Mouse (Mus musculus): ENCODE results near the gene Magix. TPM values are rescaled to one million over a fixed set of nuclear protein-coding genes. Genes with fewer than 3 reads are reported as not detected.
"Not testable (repeated sequence)": the region's sequence is repeated elsewhere in the genome, so short reads cannot be mapped to it uniquely, and the experiment has no call there.

Gene Magix
- polyA plus RNA-seq, 1 experiment from 2014 or later = not detected

DNA sequence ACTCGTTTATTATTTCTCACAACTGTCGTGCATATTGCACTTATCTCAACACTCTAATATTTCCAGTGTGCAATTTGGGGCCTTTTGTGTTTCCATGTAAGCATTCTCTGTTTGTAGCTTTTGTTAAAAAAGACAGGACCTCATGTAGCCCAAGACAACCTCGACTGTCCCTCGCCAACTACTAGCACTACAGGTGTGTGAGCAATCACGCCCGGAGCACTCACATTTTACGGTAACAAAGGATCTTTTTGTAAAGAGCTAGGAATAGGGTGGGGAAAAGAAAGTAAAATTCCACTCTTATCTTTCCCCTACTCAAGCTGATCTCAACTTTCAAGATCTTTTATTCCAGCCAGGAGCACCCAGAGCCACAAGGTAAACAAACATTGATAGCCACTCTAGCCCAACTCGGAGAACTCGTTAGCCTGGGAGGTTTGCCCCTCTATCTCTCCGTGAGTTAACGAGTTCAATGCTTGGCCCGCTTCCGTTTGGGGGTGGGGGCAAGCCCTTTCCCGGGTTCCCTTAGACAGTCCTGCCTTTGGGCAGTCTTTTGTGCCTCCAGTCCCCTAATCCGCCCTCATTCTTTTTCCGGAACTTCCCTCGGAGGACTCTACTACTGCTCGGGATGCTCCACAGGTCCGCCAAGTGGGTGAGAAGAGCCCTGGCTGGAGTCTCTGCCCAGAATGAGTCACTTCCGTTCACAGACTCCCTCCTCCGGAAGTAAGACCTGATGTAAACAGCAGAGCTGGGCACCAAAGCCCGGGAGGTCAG lies 40.6 kb upstream of the Magix start, which contains the start of gene Gm45208:
Gene Gm45208 (plus strand): TSS at position 732 of the 768 bp plus-strand sequence.
- WGBS = 23% methylated on average over 22 of the region's 22 CpGs
- no peaks in the 10 kb centered on the region for H3K27me3 ChIP-seq (ENCODE audit: control insufficient read depth, insufficient read depth, low read length)
- peak within 1 kb of the TSS; percentile 48 for H3K4me3 ChIP-seq (ENCODE audit: low read depth, low read length)
- peak; percentile 83 for ATAC-seq (ENCODE audit: insufficient read depth, low FRiP score, low TSS enrichment)
- DNase-seq (ENCODE audit: low spot score) = peak; percentile 78
- H3K36me3 ChIP-seq (ENCODE audit: control insufficient read depth, insufficient read depth, low read length) = no peaks in the 10 kb centered on the region
- H3K9ac ChIP-seq (ENCODE audit: low read length) = peak within 1 kb of the TSS; percentile 60
- H3K27ac ChIP-seq (ENCODE audit: low read depth, low read length) = 0 out of 2 replicates have a peak within 1 kb of the TSS, but pooled peaks have one; percentile 40
- H3K4me1 ChIP-seq (ENCODE audit: control insufficient read depth, insufficient read depth, low read length) = no peaks in the 10 kb centered on the region
- H3K4me2 ChIP-seq (ENCODE audit: low read depth) = peak within 1 kb of the TSS; percentile 56
- H3K9me3 ChIP-seq (ENCODE audit: control insufficient read depth, low read length) = no peaks in the 10 kb centered on the region

DNA sequence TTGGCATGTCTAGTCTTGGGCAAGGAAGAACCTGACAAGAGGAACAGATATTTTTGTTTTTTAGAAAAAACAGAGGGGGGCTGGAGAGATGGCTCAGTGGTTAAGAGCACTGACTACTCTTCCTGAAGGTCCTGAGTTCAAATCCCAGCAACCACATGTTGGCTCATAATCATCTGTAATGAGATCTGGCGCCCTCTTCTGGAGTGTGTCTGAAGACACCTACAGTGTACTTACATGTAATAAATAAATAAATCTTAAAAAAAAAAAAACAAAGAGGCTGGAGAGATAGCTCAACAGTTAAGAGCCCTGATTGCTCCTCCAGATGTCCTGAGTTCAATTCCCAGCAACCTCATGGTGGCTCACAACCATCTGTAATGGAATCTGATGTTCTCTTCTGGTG lies 35.0 kb upstream of the Magix start:
- H3K27ac ChIP-seq (ENCODE audit: low read depth, low read length); H3K4me1 ChIP-seq (ENCODE audit: control insufficient read depth, insufficient read depth, low read length); H3K27me3 ChIP-seq (ENCODE audit: control insufficient read depth, insufficient read depth, low read length); H3K4me2 ChIP-seq (ENCODE audit: low read depth); H3K9me3 ChIP-seq (ENCODE audit: control insufficient read depth, low read length); ATAC-seq (ENCODE audit: insufficient read depth, low FRiP score, low TSS enrichment); H3K36me3 ChIP-seq (ENCODE audit: control insufficient read depth, insufficient read depth, low read length); H3K9ac ChIP-seq (ENCODE audit: low read length); H3K4me3 ChIP-seq (ENCODE audit: low read depth, low read length); DNase-seq (ENCODE audit: low spot score): not testable (repeated sequence)
- 30% methylated on average over 1 of the region's 1 CpGs for WGBS

DNA sequence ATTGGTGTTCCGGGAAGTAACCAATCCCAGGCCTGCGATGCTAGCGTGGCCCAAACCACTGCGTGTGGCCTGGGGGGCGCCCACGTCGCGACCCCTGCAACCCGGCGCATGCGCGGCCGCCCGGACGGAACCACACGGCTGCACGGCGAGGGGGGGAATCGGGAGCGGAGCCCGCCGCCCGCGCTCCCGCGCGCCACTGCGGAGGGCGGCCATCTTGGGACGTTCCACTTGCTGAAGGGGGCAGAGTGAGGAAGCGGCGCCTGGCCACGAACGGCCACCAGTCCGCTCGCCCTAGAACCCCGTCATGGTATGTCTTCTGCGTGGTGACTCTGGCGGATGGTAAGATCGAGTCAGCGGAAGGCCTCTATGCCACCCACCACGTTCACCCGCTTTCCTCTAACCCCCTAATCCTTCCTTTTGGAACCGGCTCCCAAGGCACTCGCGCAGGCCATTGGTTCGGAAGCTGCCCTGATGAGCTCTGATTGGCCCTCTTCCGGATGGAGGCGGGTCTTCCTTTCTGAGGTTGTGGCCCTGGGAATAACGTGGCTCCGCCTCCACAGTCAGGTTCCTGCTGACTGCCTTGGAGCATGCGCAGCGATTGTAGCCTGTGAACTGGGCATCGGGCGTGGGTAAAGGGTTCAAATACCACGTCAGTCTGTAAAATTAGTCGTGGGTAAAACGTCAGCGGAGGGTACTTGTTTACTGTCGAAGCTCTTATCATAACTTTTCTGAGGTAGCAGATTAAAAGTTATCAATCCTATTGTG lies 33.3 kb upstream of the Magix start, which contains the start of gene Wdr45:
Gene Wdr45 (plus strand): TSS at position 199 of the 765 bp plus-strand sequence.
- H3K27ac ChIP-seq (ENCODE audit: low read depth, low read length); H3K27me3 ChIP-seq (ENCODE audit: control insufficient read depth, insufficient read depth, low read length); H3K4me1 ChIP-seq (ENCODE audit: control insufficient read depth, insufficient read depth, low read length); H3K9ac ChIP-seq (ENCODE audit: low read length); H3K9me3 ChIP-seq (ENCODE audit: control insufficient read depth, low read length); H3K36me3 ChIP-seq (ENCODE audit: control insufficient read depth, insufficient read depth, low read length): not testable (repeated sequence)
- 16% methylated on average over 24 of the region's 60 CpGs for WGBS
- H3K4me3 ChIP-seq (ENCODE audit: low read depth, low read length) = peak within 1 kb of the TSS; percentile 23; the same call in 1 of the 2 replicates
- DNase-seq (ENCODE audit: low spot score) = peak; percentile 89
- ATAC-seq (ENCODE audit: insufficient read depth, low FRiP score, low TSS enrichment) = peak; percentile 97
- H3K4me2 ChIP-seq (ENCODE audit: low read depth) = peak within 1 kb of the TSS; percentile 25

- not testable (repeated sequence) for H3K4me1 ChIP-seq (ENCODE audit: control insufficient read depth, insufficient read depth, low read length); H3K36me3 ChIP-seq (ENCODE audit: control insufficient read depth, insufficient read depth, low read length); H3K27ac ChIP-seq (ENCODE audit: low read depth, low read length); H3K9me3 ChIP-seq (ENCODE audit: control insufficient read depth, low read length); H3K9ac ChIP-seq (ENCODE audit: low read length); DNase-seq (ENCODE audit: low spot score); ATAC-seq (ENCODE audit: insufficient read depth, low FRiP score, low TSS enrichment); H3K27me3 ChIP-seq (ENCODE audit: control insufficient read depth, insufficient read depth, low read length)
- Histone ChIP-seq H3K4me2 (ENCODE audit: low read depth) (peak overlapping the region; percentile 25), H3K4me3 (ENCODE audit: low read depth, low read length) (peak overlapping the region; percentile 23; the same call in 1 of the 2 replicates)
- 32% methylated on average over 5 of the region's 12 CpGs for WGBS
These were observed 32.7 kb upstream of the Magix start for GRCm38 (mm10) chrX:7713764-7714134.

GRCm38 (mm10) chrX:7696954-7697381 lies 15.9 kb upstream of the Magix start, which contains the start of gene Gpkow:
Gene Gpkow, plus strand, starts transcription at chrX:7697131.
- WGBS = 11% methylated on average over 33 of the region's 33 CpGs
- peak within 1 kb of the TSS; percentile 51 for H3K4me2 ChIP-seq (ENCODE audit: low read depth)

GRCm38 (mm10) chrX:7696520-7696919 lies 15.5 kb upstream of the Magix start:
- 46% methylated on average over 6 of the region's 6 CpGs for WGBS
- no peak overlapping the region for H3K4me3 ChIP-seq (ENCODE audit: low read depth, low read length)
- no peak overlapping the region for H3K9ac ChIP-seq (ENCODE audit: low read length)
- H3K9me3 ChIP-seq (ENCODE audit: control insufficient read depth, low read length) = no peaks in the 10 kb centered on the region
- H3K27me3 ChIP-seq (ENCODE audit: control insufficient read depth, insufficient read depth, low read length) = no peaks in the 10 kb centered on the region
- H3K4me1 ChIP-seq (ENCODE audit: control insufficient read depth, insufficient read depth, low read length) = no peaks in the 10 kb centered on the region
- no peaks in the 10 kb centered on the region for H3K36me3 ChIP-seq (ENCODE audit: control insufficient read depth, insufficient read depth, low read length)
- H3K4me2 ChIP-seq (ENCODE audit: low read depth) = 0 out of 2 replicates have a peak overlapping the region, but pooled peaks have one; percentile 22
- ATAC-seq (ENCODE audit: insufficient read depth, low FRiP score, low TSS enrichment) (peak; percentile 54), DNase-seq (ENCODE audit: low spot score) (no peak)
- H3K27ac ChIP-seq (ENCODE audit: low read depth, low read length) = no peak overlapping the region

More at GRCm38 (mm10) chrX:7696954-7697381, 15.9 kb upstream of the Magix start, which contains the start of gene Gpkow:
- no peaks in the 10 kb centered on the region for H3K4me1 ChIP-seq (ENCODE audit: control insufficient read depth, insufficient read depth, low read length)
- H3K4me3 ChIP-seq (ENCODE audit: low read depth, low read length) = peak within 1 kb of the TSS; percentile 55
- no peak within 1 kb of the TSS for H3K27ac ChIP-seq (ENCODE audit: low read depth, low read length)
- peak within 1 kb of the TSS; percentile 50 for H3K9ac ChIP-seq (ENCODE audit: low read length)
- H3K27me3 ChIP-seq (ENCODE audit: control insufficient read depth, insufficient read depth, low read length) = no peaks in the 10 kb centered on the region
- peak; percentile 89 for ATAC-seq (ENCODE audit: insufficient read depth, low FRiP score, low TSS enrichment)
- H3K36me3 ChIP-seq (ENCODE audit: control insufficient read depth, insufficient read depth, low read length) = no peaks in the 10 kb centered on the region
- DNase-seq (ENCODE audit: low spot score) = peak; percentile 85
- no peaks in the 10 kb centered on the region for H3K9me3 ChIP-seq (ENCODE audit: control insufficient read depth, low read length)

DNA sequence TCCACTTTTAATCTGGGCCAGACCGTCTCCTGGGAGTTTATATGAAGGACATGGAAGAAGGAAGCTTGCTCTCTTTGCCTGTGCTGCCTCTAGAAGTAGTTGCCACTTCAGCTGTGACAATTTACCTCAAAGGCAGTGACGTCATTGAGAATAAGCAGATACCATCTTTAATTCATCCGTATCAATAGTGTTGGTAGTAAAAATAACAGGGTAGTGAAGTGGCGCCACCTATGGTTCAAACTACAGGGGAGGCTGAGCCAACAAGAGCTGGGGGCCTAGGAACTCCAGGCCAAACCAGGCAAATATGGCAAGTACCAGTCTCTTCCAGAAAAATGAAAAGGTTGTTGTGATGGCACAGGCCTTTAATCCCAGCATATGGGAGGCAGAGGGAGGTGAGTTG lies 11.8 kb upstream of the Magix start:
- DNase-seq (ENCODE audit: low spot score) (peak; percentile 17), ATAC-seq (ENCODE audit: insufficient read depth, low FRiP score, low TSS enrichment) (no peak)
- H3K4me2 ChIP-seq (ENCODE audit: low read depth) = no peak overlapping the region
- H3K27me3 ChIP-seq (ENCODE audit: control insufficient read depth, insufficient read depth, low read length) = no peaks in the 10 kb centered on the region
- 45% methylated on average over 4 of the region's 4 CpGs for WGBS
- H3K9ac ChIP-seq (ENCODE audit: low read length) = no peak overlapping the region
- H3K36me3 ChIP-seq (ENCODE audit: control insufficient read depth, insufficient read depth, low read length) = no peaks in the 10 kb centered on the region
- H3K4me1 ChIP-seq (ENCODE audit: control insufficient read depth, insufficient read depth, low read length) = no peaks in the 10 kb centered on the region
- H3K27ac ChIP-seq (ENCODE audit: low read depth, low read length) = no peak overlapping the region
- H3K4me3 ChIP-seq (ENCODE audit: low read depth, low read length) = no peak overlapping the region
- H3K9me3 ChIP-seq (ENCODE audit: control insufficient read depth, low read length) = no peaks in the 10 kb centered on the region

GRCm38 (mm10) chrX:7690486-7690885 lies 9.4 kb upstream of the Magix start:
- H3K9me3 ChIP-seq (ENCODE audit: control insufficient read depth, low read length) = no peaks in the 10 kb centered on the region
- DNase-seq (ENCODE audit: low spot score) = no peak
- H3K4me1 ChIP-seq (ENCODE audit: control insufficient read depth, insufficient read depth, low read length) = no peaks in the 10 kb centered on the region
- no peak overlapping the region for H3K27ac ChIP-seq (ENCODE audit: low read depth, low read length)
- no peak overlapping the region for H3K4me3 ChIP-seq (ENCODE audit: low read depth, low read length)
- WGBS = 75% methylated on average over 3 of the region's 3 CpGs
- H3K36me3 ChIP-seq (ENCODE audit: control insufficient read depth, insufficient read depth, low read length) = no peaks in the 10 kb centered on the region
- ATAC-seq (ENCODE audit: insufficient read depth, low FRiP score, low TSS enrichment) = no peak
- no peak overlapping the region for H3K9ac ChIP-seq (ENCODE audit: low read length)
- no peak overlapping the region for H3K4me2 ChIP-seq (ENCODE audit: low read depth)
- H3K27me3 ChIP-seq (ENCODE audit: control insufficient read depth, insufficient read depth, low read length) = no peaks in the 10 kb centered on the region
